Mouse (Mus musculus) lung, postnatal 0 days (tissue): Measurements from ENCODE around the gene Ipo8. TPM values are rescaled to one million over a fixed set of nuclear protein-coding genes. Genes with fewer than 3 reads are reported as not detected.

Experiments
- ATAC-seq: fragments of 200-750 bp; cut with Nextera tagmentation; 2 replicates; pipeline ENCODE4 v1.8.0; 2017; ENCODE audit warnings: moderate library complexity
- DNase-seq: peaks from one replicate; pipeline ENCODE4 v3.0.0-alpha.2; 2016; ENCODE audit warnings: low spot score
- H3K27ac ChIP-seq: fragments of 300-500 bp; sonication (generic); 2 replicates; pipeline ENCODE4 v1.5.1; 2014; ENCODE audit warnings: antibody characterized with exemption, mild to moderate bottlenecking, low read length, mixed read lengths
- H3K27me3 ChIP-seq: fragments of 300-500 bp; sonication (generic); replicated peaks from 2 replicates; pipeline ENCODE4 v1.6.1; 2014; ENCODE audit warnings: low read length, mixed read lengths; ENCODE audit not compliant: insufficient read depth
- H3K36me3 ChIP-seq: fragments of 300-500 bp; sonication (generic); 2 replicates; pipeline ENCODE4 v1.6.1; 2014; ENCODE audit warnings: low read length, mixed read lengths; ENCODE audit not compliant: insufficient read depth
- H3K4me1 ChIP-seq: fragments of 300-500 bp; sonication (generic); 2 replicates; pipeline ENCODE4 v1.6.1; 2014; ENCODE audit warnings: antibody characterized with exemption, low read depth, low read length, mixed read lengths; ENCODE audit not compliant: insufficient read depth
- H3K4me2 ChIP-seq: fragments of 300-500 bp; sonication (generic); replicated peaks from 2 replicates; pipeline ENCODE4 v1.6.1; 2014; ENCODE audit warnings: low read depth, mild to moderate bottlenecking, low read length, moderate library complexity, mixed read lengths
- H3K4me3 ChIP-seq: fragments of 300-500 bp; sonication (generic); 2 replicates; pipeline ENCODE4 v1.5.1; 2014; ENCODE audit warnings: low read depth, low read length
- H3K9ac ChIP-seq: fragments of 300-500 bp; sonication (generic); replicated peaks from 2 replicates; pipeline ENCODE4 v1.6.1; 2014; ENCODE audit warnings: low read depth, mild to moderate bottlenecking
- H3K9me3 ChIP-seq: fragments of 300-500 bp; sonication (generic); 2 replicates; pipeline ENCODE4 v1.6.1; 2016; ENCODE audit warnings: low read length, mixed read lengths
- CTCF ChIP-seq: IDR thresholded peaks from 2 replicates; pipeline ENCODE4 v1.5.1; 2016; ENCODE audit warnings: antibody characterized with exemption, mild to moderate bottlenecking
- EP300 ChIP-seq: IDR thresholded peaks from 2 replicates; pipeline ENCODE4 v1.6.1; 2016; ENCODE audit warnings: antibody characterized with exemption, mild to moderate bottlenecking, control low read depth
- WGBS: fragments of 180-500 bp; shearing (Covaris S2); extraction: QIAGEN DNeasy Blood & Tissue Kit; methylation state at CpG from one replicate; pipeline ENCODE4 v1.1.7; 2014; 5-methylcytosine and 5-hydroxymethylcytosine counted together
- polyA plus RNA-seq: library from polyadenylated mRNA; unstranded; fragments of >200 nt; fragmentation: Nextera tagmentation; extraction: Ambion mirVana; gene quantifications from 2 replicates; pipeline ENCODE4 v1.2.1, GENCODE M21; 2015

Ipo8 gene
- 11.9 and 15.1 TPM in 2 replicates for polyA plus RNA-seq

DNA sequence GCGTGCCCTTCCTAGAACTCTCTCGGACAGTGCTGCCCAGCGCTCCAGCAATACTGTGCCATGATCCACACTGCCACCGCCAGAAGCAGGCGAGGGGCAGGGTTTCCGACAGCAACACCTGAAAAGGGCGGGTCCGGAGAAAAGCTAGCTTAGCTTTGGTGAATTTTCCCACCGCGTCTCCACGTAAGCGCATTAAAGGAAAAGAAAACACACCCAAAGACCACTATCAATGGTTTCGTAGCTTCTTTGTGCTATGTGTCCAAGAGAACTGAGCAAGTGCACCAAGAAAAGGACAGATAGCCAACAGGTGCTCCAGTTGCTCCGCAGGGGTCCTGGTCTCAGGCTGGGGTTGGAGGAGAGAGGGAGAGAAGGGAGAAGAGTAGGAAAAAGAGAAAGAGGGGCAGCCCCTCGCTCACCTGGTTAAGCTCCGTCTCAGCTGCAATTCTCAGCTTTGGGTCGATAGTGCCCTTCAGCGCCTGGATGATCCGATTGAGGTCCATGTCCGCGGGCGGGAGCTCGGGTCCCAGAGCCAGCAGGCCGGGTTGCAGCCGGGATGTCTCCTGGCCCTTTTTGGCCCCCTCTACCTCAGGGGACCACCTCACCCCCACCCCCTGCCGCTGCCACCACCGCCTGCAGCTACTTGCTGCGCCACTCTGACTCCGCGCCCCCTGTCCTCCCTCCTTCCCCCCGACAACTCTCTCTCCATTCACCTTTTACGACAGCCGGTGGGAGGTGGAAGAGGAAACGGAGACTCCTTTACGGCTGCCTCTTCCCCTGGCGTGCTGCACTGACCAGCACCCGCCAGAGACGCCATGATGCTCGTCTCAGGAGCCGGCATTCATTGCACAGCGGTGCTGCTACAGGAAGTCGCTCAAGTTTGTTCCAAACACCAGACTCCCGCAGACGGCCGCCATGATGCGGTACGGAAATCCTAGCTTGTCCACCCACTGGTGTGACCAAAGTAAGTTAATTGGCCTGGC is at the start of gene Ipo8:
TSS of gene Ipo8 (minus strand) at position 720 of the 980 bp plus-strand sequence.
- H3K27ac ChIP-seq: peak within 1 kb of the TSS; percentile 57; the same call in 1 of the 2 replicates
- H3K9ac ChIP-seq: peak within 1 kb of the TSS; percentile 50
- H3K4me2 ChIP-seq: peak within 1 kb of the TSS; percentile 83
- WGBS: under 1% methylated on average over 47 of the region's 47 CpGs
- DNase-seq (peak; percentile 98), ATAC-seq (peak; percentile 100)
- H3K9me3 ChIP-seq: no peaks in the 10 kb centered on the region
- peak within 1 kb of the TSS; percentile 96 for H3K4me3 ChIP-seq
- no peaks in the 10 kb centered on the region for H3K36me3 ChIP-seq
- H3K4me1 ChIP-seq: peaks cover 4% of the 10 kb centered on the region; the same call in 1 of the 2 replicates
- TF ChIP-seq EP300 (peak; percentile 46; the same call in 1 of the 2 replicates), CTCF (peak; percentile 27)
- H3K27me3 ChIP-seq: no peaks in the 10 kb centered on the region

DNA sequence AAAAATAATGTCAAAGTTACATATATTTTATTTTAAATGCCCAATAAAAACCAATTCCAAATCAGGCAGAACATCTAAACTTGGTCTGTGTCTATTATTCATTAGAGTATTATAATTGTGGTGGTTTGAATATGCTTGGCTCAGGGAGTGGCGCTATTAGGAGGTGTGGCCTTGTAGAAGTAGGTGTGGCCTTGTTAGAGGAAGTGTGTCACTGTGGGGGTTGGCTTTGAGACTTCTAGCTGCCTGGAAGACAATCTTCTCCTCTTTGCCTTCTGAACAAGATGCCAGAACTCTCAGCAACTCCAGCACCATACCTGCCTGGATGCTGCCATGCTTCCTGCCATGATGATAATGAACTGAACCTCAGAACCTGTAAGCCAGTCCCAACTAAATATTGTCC is 42.6 kb upstream of the Ipo8 start:
- no peaks in the 10 kb centered on the region for H3K4me1 ChIP-seq
- no peak for TF ChIP-seq CTCF
- TF ChIP-seq EP300: no peak
- no peak for DNase-seq
- no peak for ATAC-seq
- no peak overlapping the region for H3K4me3 ChIP-seq
- H3K4me2 ChIP-seq: no peak overlapping the region
- H3K9ac ChIP-seq: no peak overlapping the region
- no peak overlapping the region for H3K27ac ChIP-seq
- H3K36me3 ChIP-seq: no peaks in the 10 kb centered on the region
- no peaks in the 10 kb centered on the region for H3K27me3 ChIP-seq
- 90% methylated on average over 1 of the region's 1 CpGs for WGBS
- no peaks in the 10 kb centered on the region for H3K9me3 ChIP-seq

DNA sequence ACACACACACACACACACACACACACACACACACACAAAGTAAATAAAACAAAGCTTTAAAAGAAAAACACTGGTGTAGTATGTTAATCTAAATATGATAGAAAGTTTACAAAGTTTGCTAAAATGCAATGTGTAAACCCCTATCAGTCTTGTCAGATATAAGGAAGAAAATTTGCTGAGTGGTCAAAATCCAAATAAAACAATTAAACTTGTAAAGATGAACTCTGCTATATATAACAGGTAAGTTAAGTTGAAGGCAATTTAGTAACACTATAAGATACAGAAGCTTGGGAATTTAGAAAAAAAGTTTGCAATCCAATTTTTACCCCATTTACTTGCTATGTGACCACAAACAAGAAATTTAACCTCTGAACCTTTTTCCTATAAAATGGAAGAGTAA is 14.4 kb upstream of the Ipo8 start:
- no peaks in the 10 kb centered on the region for H3K36me3 ChIP-seq
- H3K4me3 ChIP-seq: no peak overlapping the region
- no peak overlapping the region for H3K27ac ChIP-seq
- H3K4me1 ChIP-seq: no peaks in the 10 kb centered on the region
- H3K9me3 ChIP-seq: no peaks in the 10 kb centered on the region
- no peak overlapping the region for H3K4me2 ChIP-seq
- no peaks in the 10 kb centered on the region for H3K27me3 ChIP-seq
- no peak overlapping the region for H3K9ac ChIP-seq
- DNase-seq (no peak), ATAC-seq (no peak)
- TF ChIP-seq CTCF (no peak), EP300 (no peak)

DNA sequence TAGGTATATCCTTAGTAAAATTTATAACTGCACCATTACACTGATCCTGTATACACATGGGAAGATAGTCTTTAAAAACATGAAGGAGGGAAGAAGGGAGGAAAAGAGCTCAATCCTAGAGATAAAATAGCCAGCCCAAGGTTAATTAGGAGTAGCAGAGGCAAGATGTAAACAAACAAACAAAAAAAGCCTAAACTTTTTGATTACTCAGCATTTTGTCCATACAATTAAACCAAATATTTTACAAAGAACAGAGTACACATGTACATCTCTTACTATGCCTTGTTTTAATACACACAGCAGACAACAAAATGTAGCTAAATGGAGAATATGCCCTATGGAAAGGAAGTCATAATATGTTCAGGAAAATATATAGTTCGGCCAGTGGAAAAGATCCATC is 10.5 kb upstream of the Ipo8 start:
- Histone ChIP-seq H3K27me3 (no peaks in the 10 kb centered on the region), H3K9me3 (no peaks in the 10 kb centered on the region), H3K4me2 (no peak overlapping the region), H3K27ac (no peak overlapping the region), H3K9ac (no peak overlapping the region), H3K4me1 (no peaks in the 10 kb centered on the region), H3K36me3 (no peaks in the 10 kb centered on the region), H3K4me3 (no peak overlapping the region)
- WGBS: 88% methylated on average over 1 of the region's 1 CpGs
- DNase-seq: no peak
- no peak for TF ChIP-seq EP300
- no peak for TF ChIP-seq CTCF
- no peak for ATAC-seq

DNA sequence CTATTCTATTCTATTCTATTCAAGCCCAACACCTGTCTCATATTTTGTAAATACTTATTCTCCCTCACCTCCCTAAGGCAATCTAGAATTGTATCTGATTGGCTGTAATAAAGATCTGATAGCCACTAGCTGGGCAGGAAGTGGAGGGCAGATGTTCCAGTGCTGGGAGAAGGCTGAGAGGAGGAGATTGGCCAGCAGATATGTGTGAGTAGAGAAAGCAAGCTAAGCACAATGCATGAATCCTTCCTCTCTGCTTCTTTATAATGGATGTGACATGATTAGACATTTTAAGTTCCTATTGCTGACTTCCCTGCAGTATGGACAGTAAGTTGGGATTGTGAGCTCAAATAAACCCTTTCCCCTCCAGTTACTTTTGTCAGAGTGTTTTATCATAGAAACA is 7.2 kb upstream of the Ipo8 start:
- no peak overlapping the region for H3K27ac ChIP-seq
- no peak overlapping the region for H3K4me2 ChIP-seq
- no peaks in the 10 kb centered on the region for H3K9me3 ChIP-seq
- H3K4me3 ChIP-seq: no peak overlapping the region
- DNase-seq (no peak), ATAC-seq (no peak)
- H3K36me3 ChIP-seq: no peaks in the 10 kb centered on the region
- H3K27me3 ChIP-seq: no peaks in the 10 kb centered on the region
- no peaks in the 10 kb centered on the region for H3K4me1 ChIP-seq
- no peak overlapping the region for H3K9ac ChIP-seq
- no peak for TF ChIP-seq CTCF
- no peak for TF ChIP-seq EP300

DNA sequence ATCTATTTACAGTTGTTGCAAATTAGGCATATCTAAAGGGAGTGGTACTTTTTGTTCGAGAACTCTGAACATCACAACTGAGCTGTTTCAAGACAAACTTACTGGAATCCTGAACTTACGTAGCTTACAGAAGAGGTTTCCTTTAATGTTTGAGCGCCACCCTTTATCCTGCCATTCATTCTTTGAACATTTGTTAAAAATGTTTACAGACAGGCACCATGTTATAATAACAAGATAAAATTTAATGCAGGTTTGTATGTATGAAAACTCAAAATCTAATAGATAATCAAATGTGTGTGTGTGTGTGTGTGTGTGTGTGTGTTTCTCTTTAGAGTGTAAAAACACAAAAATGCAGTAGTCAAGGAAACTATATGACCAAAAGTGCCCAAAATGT is 458 bp upstream of the Ipo8 start:
- peak overlapping the region; percentile 57; the same call in 1 of the 2 replicates for H3K27ac ChIP-seq
- 27% methylated on average over 3 of the region's 3 CpGs for WGBS

More for the DNA sequence above, 458 bp upstream of the Ipo8 start:
- Histone ChIP-seq H3K9ac (0 out of 2 replicates have a peak overlapping the region, but pooled peaks have one; percentile 50), H3K4me3 (peak overlapping the region; percentile 96), H3K27me3 (no peaks in the 10 kb centered on the region), H3K4me1 (peaks cover 4% of the 10 kb centered on the region; the same call in 1 of the 2 replicates), H3K4me2 (peak overlapping the region; percentile 83), H3K36me3 (no peaks in the 10 kb centered on the region), H3K9me3 (no peaks in the 10 kb centered on the region)
- no peak for DNase-seq
- TF ChIP-seq CTCF (no peak), EP300 (0 out of 2 replicates have a peak, but pooled peaks have one; percentile 47)
- no peak for ATAC-seq
